Mouse (Mus musculus) CH12.LX (cell line): ENCODE measurements at regions not wholly inside any gene's neighbourhood (a gene's known extent, or its start where the extent isn't known, plus 50 kb on each side); places are given as distances from the start of the nearest gene placed in this dataset.

Experiments
- DNase-seq: peaks from one replicate; pipeline ENCODE4 v3.0.0-alpha.2; 2013; ENCODE audit errors: extremely low read depth
- H3K27ac ChIP-seq: 2 replicates; pipeline ENCODE4 v1.5.1; 2012; ENCODE audit warnings: low read depth, mild to moderate bottlenecking, control low read depth, moderate library complexity; ENCODE audit not compliant: insufficient read depth
- H3K27me3 ChIP-seq: replicated peaks from 2 replicates; pipeline ENCODE3; 2012; ENCODE audit warnings: inconsistent platforms
- H3K36me3 ChIP-seq, 2 experiments: replicated peaks in 1 of 2; 2 replicates each; pipeline versions ENCODE3 to v1.6.1; 2012; ENCODE audit warnings: inconsistent platforms in 1 of 2, low read length in 1 of 2, mild to moderate bottlenecking in 1 of 2, mixed read lengths in 1 of 2, moderate library complexity in 1 of 2; ENCODE audit not compliant: control insufficient read depth in 1 of 2, insufficient read depth in 1 of 2
- H3K4me1 ChIP-seq, 2 experiments: 2 replicates each; pipeline ENCODE4 v1.6.1; 2012; ENCODE audit warnings: inconsistent platforms in 1 of 2, moderate library complexity in 1 of 2; ENCODE audit not compliant: insufficient read depth in 2 of 2, control insufficient read depth in 1 of 2
- H3K4me2 ChIP-seq: 2 replicates; pipeline ENCODE4 v1.6.1; 2012; ENCODE audit warnings: low read depth, mild to moderate bottlenecking, control low read depth; ENCODE audit not compliant: poor library complexity, insufficient read depth, severe bottlenecking
- H3K4me3 ChIP-seq, 3 experiments: fragments of 150-350 bp in 1 of 3; sonication (generic) in 1 of 3; replicated peaks in 1 of 3; 2 replicates each; pipeline versions ENCODE3 to v1.5.1; 2011 to 2012; ENCODE audit warnings: low read depth in 2 of 3, low read length in 2 of 3, mild to moderate bottlenecking in 2 of 3, moderate library complexity in 2 of 3, control low read depth in 1 of 3, improper control_type of control experiment in 1 of 3, inconsistent platforms in 1 of 3, mixed read lengths in 1 of 3; ENCODE audit not compliant: poor library complexity in 1 of 3
- H3K79me2 ChIP-seq: replicated peaks from 2 replicates; pipeline ENCODE4 v1.6.1; 2012; ENCODE audit warnings: mild to moderate bottlenecking, moderate library complexity; ENCODE audit not compliant: control insufficient read depth, poor library complexity, insufficient read depth, severe bottlenecking; ENCODE audit errors: extremely low read depth
- H3K9ac ChIP-seq: 2 replicates; pipeline ENCODE4 v1.6.1; 2012; ENCODE audit warnings: low read depth, mild to moderate bottlenecking, control low read depth, moderate library complexity; ENCODE audit not compliant: insufficient read depth
- H3K9me3 ChIP-seq: replicated peaks from 2 replicates; pipeline ENCODE3; 2012; ENCODE audit warnings: low read length, inconsistent platforms, mixed read lengths
- BHLHE40 ChIP-seq: IDR thresholded peaks from 2 replicates; pipeline ENCODE4 v1.6.1; 2011; ENCODE audit warnings: mild to moderate bottlenecking, low read depth, low read length, improper control_type of control experiment
- CTCF ChIP-seq, 2 experiments: IDR thresholded peaks in 1 of 2; conservative IDR thresholded peaks in 1 of 2; 2 replicates each; pipeline ENCODE4 v1.5.1; 2011 to 2012; ENCODE audit warnings: low read depth in 2 of 2, low read length in 2 of 2, improper control_type of control experiment in 1 of 2, inconsistent platforms in 1 of 2, mild to moderate bottlenecking in 1 of 2, moderate library complexity in 1 of 2
- E2F4 ChIP-seq: IDR thresholded peaks from 2 replicates; pipeline ENCODE4 v1.6.1; 2011; ENCODE audit warnings: low read depth, low read length, improper control_type of control experiment; ENCODE audit not compliant: insufficient replicate concordance
- ELF1 ChIP-seq: IDR thresholded peaks from 2 replicates; pipeline ENCODE4 v1.6.1; 2014; ENCODE audit warnings: low read depth, mild to moderate bottlenecking, inconsistent platforms, low read length, improper control_type of control experiment
- GABPA ChIP-seq: IDR thresholded peaks from 2 replicates; pipeline ENCODE4 v1.6.1; 2012; ENCODE audit warnings: low read depth, low read length, improper control_type of control experiment, inconsistent platforms; ENCODE audit not compliant: insufficient replicate concordance
- HCFC1 ChIP-seq: IDR thresholded peaks from 2 replicates; pipeline ENCODE4 v1.6.1; 2012; ENCODE audit warnings: low read depth, mild to moderate bottlenecking, inconsistent platforms, low read length, improper control_type of control experiment
- IRF4 ChIP-seq: IDR thresholded peaks from 2 replicates; pipeline ENCODE4 v1.6.1; 2014; ENCODE audit warnings: low read depth, mild to moderate bottlenecking, inconsistent platforms, low read length, improper control_type of control experiment
- JUN ChIP-seq: IDR thresholded peaks from 2 replicates; pipeline ENCODE4 v1.6.1; 2011; ENCODE audit warnings: low read depth, mild to moderate bottlenecking, low read length, improper control_type of control experiment, moderate library complexity; ENCODE audit not compliant: insufficient read depth
- KAT2A ChIP-seq: IDR thresholded peaks from 2 replicates; pipeline ENCODE4 v1.6.1; 2012; ENCODE audit warnings: low read length, improper control_type of control experiment, inconsistent platforms; ENCODE audit not compliant: insufficient replicate concordance
- MAX ChIP-seq: IDR thresholded peaks from 2 replicates; pipeline ENCODE4 v1.6.1; 2011; ENCODE audit warnings: low read length, improper control_type of control experiment
- MXI1 ChIP-seq: IDR thresholded peaks from 2 replicates; pipeline ENCODE4 v1.6.1; 2011; ENCODE audit warnings: mild to moderate bottlenecking, low read depth, low read length, improper control_type of control experiment
- MYC ChIP-seq: IDR thresholded peaks from 2 replicates; pipeline ENCODE4 v1.6.1; 2011; ENCODE audit warnings: low read depth, mild to moderate bottlenecking, improper control_type of control experiment, low read length
- NELFE ChIP-seq: IDR thresholded peaks from 2 replicates; pipeline ENCODE4 v1.6.1; 2011; ENCODE audit warnings: low read depth, low read length, improper control_type of control experiment
- NRF1 ChIP-seq: IDR thresholded peaks from 2 replicates; pipeline ENCODE4 v1.6.1; 2014; ENCODE audit warnings: low read depth, mild to moderate bottlenecking, inconsistent platforms, low read length, improper control_type of control experiment, moderate library complexity
- PAX5 ChIP-seq: IDR thresholded peaks from 2 replicates; pipeline ENCODE4 v1.6.1; 2012; ENCODE audit warnings: low read length, inconsistent platforms, mixed read lengths
- POLR2A ChIP-seq: IDR thresholded peaks from 2 replicates; pipeline ENCODE4 v1.6.1; 2011; ENCODE audit warnings: low read depth, mild to moderate bottlenecking, improper control_type of control experiment, low read length
- RAD21 ChIP-seq: IDR thresholded peaks from 2 replicates; pipeline ENCODE4 v1.6.1; 2011; ENCODE audit warnings: low read depth, mild to moderate bottlenecking, low read length, improper control_type of control experiment, moderate library complexity
- RCOR1 ChIP-seq: conservative IDR thresholded peaks from 2 replicates; pipeline ENCODE4 v1.6.1; 2012; ENCODE audit warnings: low read depth, mild to moderate bottlenecking, inconsistent platforms, low read length, improper control_type of control experiment
- SIN3A ChIP-seq: IDR thresholded peaks from 2 replicates; pipeline ENCODE4 v1.6.1; 2012; ENCODE audit warnings: low read length, improper control_type of control experiment, inconsistent platforms
- SMC3 ChIP-seq: IDR thresholded peaks from 2 replicates; pipeline ENCODE4 v1.6.1; 2011; ENCODE audit warnings: low read depth, low read length, improper control_type of control experiment
- TBP ChIP-seq: conservative IDR thresholded peaks from 2 replicates; pipeline ENCODE4 v1.6.1; 2011; ENCODE audit warnings: low read depth, low read length, improper control_type of control experiment
- USF2 ChIP-seq: conservative IDR thresholded peaks from 2 replicates; pipeline ENCODE4 v1.6.1; 2011; ENCODE audit warnings: low read depth, low read length, improper control_type of control experiment
- ZC3H11A ChIP-seq: IDR thresholded peaks from 2 replicates; pipeline ENCODE4 v1.6.1; 2012; ENCODE audit warnings: low read depth, mild to moderate bottlenecking, inconsistent platforms, low read length, improper control_type of control experiment
- ZKSCAN1 ChIP-seq: IDR thresholded peaks from 2 replicates; pipeline ENCODE4 v1.6.1; 2012; ENCODE audit warnings: low read depth, inconsistent platforms, low read length, improper control_type of control experiment, borderline replicate concordance
- ZMIZ1 ChIP-seq: IDR thresholded peaks from 2 replicates; pipeline ENCODE4 v1.6.1; 2012; ENCODE audit warnings: low read depth, mild to moderate bottlenecking, inconsistent platforms, low read length, improper control_type of control experiment
- dilution Hi-C: fragments of 300-500 bp; cut with MboI; formaldehyde crosslinking; loops from 2 replicates; pipeline ENCODE4 v1.14.3; 2020; ENCODE audit warnings: low sequenced_read_pairs; ENCODE audit not compliant: extremely low pct_unique_long_range_greater_than_20kb, extremely low pct_ligation_motif_present
- in situ Hi-C: fragments of 300-500 bp; cut with MboI; formaldehyde crosslinking; loops from 3 replicates; pipeline ENCODE4 v1.14.3; 2019; ENCODE audit warnings: low sequenced_read_pairs, low pct_ligation_motif_present, low pct_unique_long_range_greater_than_20kb, mixed read lengths

GRCm38 (mm10) chr9:43658186-43658585 is 85.6 kb upstream of the Nectin1 start:
- no peak overlapping the region for H3K4me2 ChIP-seq
- TF ChIP-seq CTCF (conservative IDR thresholded peaks at IDR 0.05 in 1 of 2, IDR thresholded peaks at IDR 0.05 in 1 of 2; ENCODE audit: low read depth in 2 of 2, low read length in 2 of 2) (no peak), HCFC1 (no peak), NRF1 (no peak), BHLHE40 (no peak), MAX (no peak), SIN3A (no peak), ZMIZ1 (no peak), IRF4 (no peak), RAD21 (no peak), TBP (no peak), MXI1 (no peak), PAX5 (no peak), KAT2A (no peak), GABPA (no peak), SMC3 (no peak), JUN (no peak), E2F4 (no peak)
- in situ Hi-C loops, result no loop called here
- H3K36me3 ChIP-seq, result no peaks in the 10 kb centered on the region
- no peak overlapping the region for H3K9ac ChIP-seq
- H3K9me3 ChIP-seq, result no peaks in the 10 kb centered on the region
- H3K4me3 ChIP-seq, result no peak overlapping the region
- H3K4me1 ChIP-seq, result no peaks in the 10 kb centered on the region
- H3K27ac ChIP-seq, result no peak overlapping the region
- DNase-seq, result no peak
- H3K79me2 ChIP-seq, result no peaks in the 10 kb centered on the region
- peaks cover 84% of the 10 kb centered on the region for H3K27me3 ChIP-seq
- dilution Hi-C loops, result no loop called here

GRCm38 (mm10) chr9:43659237-43659636 is 84.5 kb upstream of the Nectin1 start:
- in situ Hi-C loops, result no loop called here
- no peaks in the 10 kb centered on the region for H3K79me2 ChIP-seq
- no peak for DNase-seq

More at GRCm38 (mm10) chr9:43659237-43659636, 84.5 kb upstream of the Nectin1 start:
- H3K27ac ChIP-seq, result no peak overlapping the region
- H3K27me3 ChIP-seq, result peaks cover 84% of the 10 kb centered on the region
- H3K4me2 ChIP-seq, result no peak overlapping the region
- H3K9me3 ChIP-seq, result no peaks in the 10 kb centered on the region
- H3K4me1 ChIP-seq, result no peaks in the 10 kb centered on the region
- no peaks in the 10 kb centered on the region for H3K36me3 ChIP-seq
- dilution Hi-C loops, result no loop called here
- no peak overlapping the region for H3K4me3 ChIP-seq
- TF ChIP-seq GABPA (no peak), KAT2A (no peak), BHLHE40 (no peak), MYC (no peak), ELF1 (no peak), ZC3H11A (no peak), POLR2A (no peak), NELFE (no peak), MXI1 (no peak), E2F4 (no peak), JUN (no peak), RCOR1 (no peak), USF2 (no peak), ZKSCAN1 (no peak), IRF4 (no peak)
- H3K9ac ChIP-seq, result no peak overlapping the region
